Mouse (Mus musculus) gastrocnemius, postnatal 36 days (tissue): ENCODE measurements at regions not wholly inside any gene's neighbourhood (a gene's known extent, or its start where the extent isn't known, plus 50 kb on each side); places are given as distances from the start of the nearest gene placed in this dataset.

Experiments used
- DNase-seq, 2 experiments: peaks; one replicate each; pipeline ENCODE4 v3.0.0; 2022
- intact Hi-C: fragments of 180-260 bp; cut with DNase I; formaldehyde crosslinking; loops from one replicate; pipeline ENCODE4 v1.15.1; 2025

GRCm38 (mm10) chr14:31891500-31892185, 61.2 kb upstream of the Ankrd28 start:
- DNase-seq = no peak
- intact Hi-C loops = no loop called here

GRCm38 (mm10) chr14:31892186-31892510, 61.7 kb upstream of the Ankrd28 start:
- no peak for DNase-seq
- intact Hi-C loops = no loop called here

DNA sequence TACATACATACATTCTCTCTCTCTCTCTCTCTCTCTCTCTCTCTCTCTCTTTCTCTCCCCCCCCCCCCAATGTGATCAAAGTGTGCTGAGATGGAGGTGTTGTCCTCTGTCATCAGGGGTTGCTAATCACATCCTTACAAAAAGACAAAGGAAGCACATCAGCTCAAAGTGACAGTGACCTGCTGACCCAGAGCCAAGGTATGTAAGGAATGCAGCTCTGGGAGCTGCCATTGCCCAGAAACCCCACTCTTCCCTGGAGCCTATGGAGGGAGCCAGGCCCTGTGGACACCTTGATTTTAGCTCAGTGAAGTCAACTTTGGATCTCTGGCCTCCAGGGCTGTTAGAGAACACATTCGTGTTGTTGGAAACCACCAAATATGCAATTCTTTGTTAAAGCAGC, 66.0 kb upstream of the Ankrd28 start:
- intact Hi-C loops = no loop called here
- DNase-seq = no peak

DNA sequence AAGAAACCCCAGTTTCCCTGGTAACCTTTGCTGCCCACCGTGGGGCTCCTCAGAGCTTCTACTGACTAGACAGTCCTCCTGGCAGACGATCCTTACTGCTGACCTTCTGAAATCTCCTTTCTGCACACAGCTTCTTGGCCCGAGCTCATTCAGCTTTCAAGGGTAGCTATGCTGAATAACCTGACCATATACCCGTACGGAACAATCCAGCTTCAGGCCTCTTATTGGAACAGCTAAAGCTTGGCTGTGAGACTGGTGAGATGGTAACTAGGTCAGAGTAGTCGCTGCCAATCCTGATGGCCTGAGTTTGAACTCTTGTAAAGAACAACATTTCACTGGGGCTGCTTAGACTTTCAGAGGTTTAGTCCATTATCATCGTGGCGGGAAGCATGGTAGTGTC, 69.1 kb upstream of the Ankrd28 start:
- DNase-seq = no peak
- intact Hi-C loops = no loop called here

DNA sequence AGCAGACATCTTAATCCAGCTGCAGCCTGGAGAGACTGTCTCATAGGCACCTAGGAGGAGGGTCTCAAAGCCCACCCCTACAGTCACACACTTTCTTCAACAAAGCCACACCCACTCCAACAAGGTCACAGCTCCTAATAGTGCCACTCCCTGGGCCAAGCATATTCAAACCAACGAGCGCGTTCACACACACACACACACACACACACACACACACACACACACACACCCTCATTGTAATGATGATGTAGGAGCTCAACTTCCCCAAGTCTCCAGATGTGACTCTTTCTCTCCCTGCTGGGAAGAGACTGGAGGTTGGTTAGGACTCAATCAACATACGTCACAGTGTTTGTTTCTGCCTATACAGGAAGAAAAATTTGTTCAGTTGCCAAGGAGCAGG, 69.5 kb upstream of the Ankrd28 start:
- intact Hi-C loops = no loop called here
- DNase-seq = no peak

- intact Hi-C loops = no loop called here
Observed at GRCm38 (mm10) chr14:31901901-31902300, 71.5 kb upstream of the Ankrd28 start.

GRCm38 (mm10) chr14:31903664-31904063, 73.2 kb upstream of the Ankrd28 start:
- no peak for DNase-seq
- intact Hi-C loops = no loop called here

More at GRCm38 (mm10) chr14:31901901-31902300, 71.5 kb upstream of the Ankrd28 start:
- no peak for DNase-seq

DNA sequence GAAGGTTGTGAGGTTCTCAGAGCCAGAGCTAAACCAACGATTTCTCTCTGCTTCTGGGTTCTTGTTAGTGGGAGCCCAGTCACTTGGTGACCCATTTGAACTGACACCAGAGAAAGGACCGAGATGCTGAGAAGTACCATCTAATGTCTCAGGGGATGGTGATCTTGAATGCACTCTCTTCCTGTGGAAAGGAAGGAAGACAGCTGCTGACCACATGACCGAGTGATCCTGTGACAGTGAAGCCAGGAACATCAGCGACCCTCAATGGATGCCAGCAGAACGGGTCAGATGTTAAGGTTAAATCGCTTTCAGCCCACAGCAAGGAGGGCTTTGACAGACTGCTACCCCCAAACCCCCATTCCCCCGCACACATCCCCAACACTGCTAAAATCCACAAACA, 78.1 kb upstream of the Ankrd28 start:
- intact Hi-C loops = no loop called here
- DNase-seq = no peak

DNA sequence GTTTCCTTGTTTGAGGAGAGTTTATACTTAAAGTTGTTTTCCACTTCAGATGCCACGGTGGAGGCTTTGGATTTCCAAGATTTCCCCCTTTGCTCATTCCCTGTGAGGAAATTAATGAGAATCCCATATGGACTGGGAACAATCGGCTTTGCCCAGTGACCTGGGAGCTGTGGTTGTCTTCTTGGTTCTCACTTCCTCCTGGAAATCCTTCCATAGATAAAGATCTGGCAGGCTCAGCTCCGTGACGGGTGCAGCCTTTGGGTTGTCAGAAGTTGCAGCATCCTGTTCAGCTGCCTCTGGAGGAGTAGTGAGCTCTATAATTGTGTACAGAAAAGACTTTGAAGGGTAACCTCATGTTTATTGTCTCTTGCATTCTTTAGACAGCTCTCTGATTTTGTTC, 78.8 kb upstream of the Ankrd28 start:
- no peak for DNase-seq
- intact Hi-C loops = no loop called here

DNA sequence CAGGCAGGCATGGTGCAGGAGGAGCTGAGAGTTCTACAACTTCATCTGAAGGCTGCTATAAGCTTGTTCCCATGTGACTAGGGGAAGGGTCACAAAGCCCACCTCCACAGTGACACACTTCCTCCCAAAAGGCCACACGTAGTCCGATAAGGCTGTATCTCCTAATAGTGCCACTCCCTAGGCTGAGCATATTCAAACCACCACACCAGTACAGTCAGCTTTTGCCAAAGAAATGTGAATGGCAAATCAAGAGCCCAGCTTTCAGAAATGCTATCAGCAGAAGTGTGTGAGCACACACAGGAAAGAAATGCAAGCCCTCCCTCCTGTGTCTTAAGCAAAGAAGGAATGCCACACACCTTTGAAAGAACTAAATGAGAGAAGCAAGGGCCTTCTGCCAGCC, 80.4 kb upstream of the Ankrd28 start:
- no peak for DNase-seq
- intact Hi-C loops = no loop called here

DNA sequence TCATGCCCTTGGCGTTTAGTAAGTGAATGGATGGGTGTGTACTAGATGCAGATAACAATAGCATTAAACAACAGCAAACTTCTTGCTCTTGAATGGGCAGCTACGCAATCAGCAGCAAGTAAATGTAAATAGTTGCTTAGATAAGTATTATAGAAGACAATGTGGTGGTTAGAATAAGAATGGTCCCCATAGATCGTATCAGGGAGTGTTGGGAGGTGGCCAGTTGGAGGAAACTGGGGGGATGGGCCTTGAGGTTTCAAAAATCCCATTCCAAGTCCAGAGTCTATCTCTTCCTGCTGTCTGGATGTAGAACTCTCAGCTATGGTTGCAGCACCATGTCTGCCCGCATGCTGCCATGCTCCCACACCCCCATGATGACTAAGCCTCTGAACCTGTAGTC, 88.0 kb upstream of the Ankrd28 start:
- intact Hi-C loops = no loop called here
- DNase-seq = no peak

DNA sequence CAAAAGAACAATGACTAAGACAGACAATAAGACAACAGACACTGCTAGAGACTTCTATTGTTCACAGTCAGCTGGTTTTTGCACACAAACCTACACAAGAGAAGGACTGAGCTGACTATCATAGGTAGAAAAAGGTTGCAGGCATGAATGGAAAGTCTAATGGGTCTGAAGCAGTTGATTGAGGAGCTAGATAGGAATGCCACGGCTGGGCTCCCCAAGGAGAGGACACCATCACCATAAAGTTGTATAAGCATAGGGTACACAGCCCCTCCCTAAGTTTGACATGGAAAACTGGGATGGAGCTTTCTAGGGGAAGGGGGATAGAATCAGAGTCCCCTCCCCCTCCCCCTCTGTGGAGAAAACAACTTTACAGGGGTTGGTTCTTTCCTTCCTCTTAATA, 88.5 kb upstream of the Ankrd28 start:
- no peak for DNase-seq
- intact Hi-C loops = no loop called here

DNA sequence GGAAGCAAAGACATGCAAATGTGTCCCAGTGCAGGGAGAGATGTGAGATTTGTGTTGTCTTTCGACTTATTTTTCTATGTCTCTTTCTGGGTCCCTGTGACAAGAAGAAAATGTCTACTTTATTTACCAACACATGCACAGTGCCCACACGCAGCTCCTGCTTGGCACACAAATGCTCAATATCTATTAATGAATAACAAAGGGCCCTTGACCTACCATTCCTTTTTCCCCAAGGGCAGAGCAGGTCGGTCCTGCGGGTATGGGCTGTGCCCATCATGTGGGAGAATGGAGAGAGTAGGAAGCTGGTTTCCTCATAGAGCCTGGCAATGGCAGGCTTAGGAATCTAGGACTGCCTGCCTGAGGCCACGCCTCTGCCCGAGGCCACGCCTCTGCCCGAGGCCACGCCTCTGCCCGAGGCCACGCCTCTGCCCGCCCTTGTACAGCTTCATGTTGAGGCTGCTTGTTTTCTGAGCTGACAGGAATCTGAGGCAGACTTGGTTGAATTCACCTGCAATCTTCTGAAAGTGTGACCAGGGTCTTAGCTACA, 98.8 kb upstream of the Ankrd28 start:
- intact Hi-C loops = loop anchor here (5.0 kb wide), 1 partner anchor 277 kb away; no protein-coding TSS in a partner anchor

GRCm38 (mm10) chr14:31930367-31930766, 98.4 kb upstream of the Galnt15 start:
- peak; percentile 33 to 61 for DNase-seq
- intact Hi-C loops = no loop called here

More for the DNA sequence above, 98.8 kb upstream of the Ankrd28 start:
- no peak for DNase-seq

DNA sequence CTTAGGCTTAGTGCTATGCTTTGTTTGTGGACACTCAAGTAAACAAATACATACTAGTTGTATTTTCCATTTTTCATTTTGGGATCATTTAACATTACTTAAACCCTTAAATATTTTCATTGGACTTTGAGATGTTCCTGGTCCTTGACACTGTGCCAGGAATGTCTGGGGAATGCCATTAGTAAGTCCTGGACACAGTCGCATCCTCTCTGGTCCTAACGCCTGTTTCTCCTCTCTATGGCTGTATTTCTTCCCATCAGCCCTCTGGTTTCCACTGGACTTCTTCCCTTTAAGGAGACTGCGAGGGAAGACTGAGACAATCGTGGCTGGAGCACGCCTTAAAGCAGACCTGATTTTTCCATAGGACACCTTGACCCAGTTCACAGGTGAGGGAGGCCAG, 96.8 kb upstream of the Galnt15 start:
- intact Hi-C loops = no loop called here
- DNase-seq = no peak

DNA sequence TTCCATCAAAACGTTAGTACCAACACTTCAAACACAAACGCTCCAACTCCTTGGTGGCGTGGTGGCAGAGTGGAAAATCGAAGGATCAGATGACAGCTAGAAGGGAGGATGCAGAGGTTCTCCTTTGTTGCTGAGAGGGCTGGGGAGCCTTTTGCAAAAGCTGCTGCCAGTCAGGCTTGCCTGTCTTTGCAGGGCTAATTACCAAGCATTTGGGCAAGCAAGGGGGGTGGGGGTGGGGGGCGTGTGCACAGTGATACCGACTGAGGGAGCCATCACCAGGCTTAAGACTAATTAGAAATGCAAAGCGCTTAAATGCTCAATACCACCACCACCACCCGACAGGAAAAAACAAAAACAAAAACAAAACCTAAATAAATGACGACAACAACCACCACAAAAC, 95.3 kb upstream of the Galnt15 start:
- DNase-seq = no peak
- intact Hi-C loops = no loop called here

DNA sequence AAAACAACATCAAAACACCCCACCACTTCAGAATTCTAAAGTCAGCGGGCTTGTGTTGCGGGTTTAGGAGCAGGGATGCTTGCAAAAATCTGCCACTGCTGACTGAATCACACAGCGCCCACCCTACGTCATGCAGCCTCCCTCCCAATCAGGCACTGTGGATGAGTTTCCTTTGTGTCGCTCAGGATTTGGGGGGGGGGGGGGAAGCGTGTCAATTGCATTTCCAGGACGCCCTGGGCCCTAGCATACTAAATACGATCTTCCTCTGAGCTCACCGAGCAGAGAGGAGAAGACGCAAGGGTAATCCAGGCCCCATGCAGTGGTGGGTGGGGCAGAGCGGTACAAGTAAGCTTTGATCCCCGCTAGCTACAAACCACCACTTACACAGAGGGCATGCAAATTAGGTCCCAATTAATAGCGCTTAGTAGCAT, 94.9 kb upstream of the Galnt15 start:
- intact Hi-C loops = no loop called here
- DNase-seq = no peak

DNA sequence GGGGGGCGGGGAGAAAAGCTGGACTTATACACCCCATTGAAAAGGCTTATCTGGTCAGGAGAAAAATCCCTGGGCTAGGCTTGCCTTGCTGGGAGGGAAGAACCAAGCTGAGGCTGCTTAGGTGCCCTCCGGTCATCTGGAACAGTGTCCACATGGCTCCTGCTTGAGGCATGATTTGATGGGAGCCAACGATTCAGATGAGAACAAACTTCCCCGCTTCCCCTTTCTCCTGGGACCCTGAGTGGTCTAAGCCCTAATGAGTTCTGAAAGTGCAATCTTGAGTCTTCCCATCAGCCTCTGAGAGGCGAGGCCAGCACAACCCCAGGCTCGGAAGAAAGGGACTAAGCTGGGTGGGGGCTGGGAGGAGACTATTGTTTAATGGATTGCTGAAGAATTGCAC, 94.5 kb upstream of the Galnt15 start:
- DNase-seq = no peak
- intact Hi-C loops = no loop called here

- intact Hi-C loops = no loop called here
- no peak for DNase-seq
Observed at GRCm38 (mm10) chr14:31934771-31935170, 94.0 kb upstream of the Galnt15 start.

- no peak for DNase-seq
- intact Hi-C loops = no loop called here
Observed at GRCm38 (mm10) chr14:31935411-31935810, 93.4 kb upstream of the Galnt15 start.

- no peak for DNase-seq
- intact Hi-C loops = no loop called here
Observed at GRCm38 (mm10) chr14:31936581-31936980, 92.2 kb upstream of the Galnt15 start.

GRCm38 (mm10) chr14:31940900-31941299, 87.9 kb upstream of the Galnt15 start:
- DNase-seq = no peak
- intact Hi-C loops = loop anchor here (5.0 kb wide), 1 partner anchor 289 kb away; no protein-coding TSS in a partner anchor
